Mouse (Mus musculus) ES-E14 (cell line): Measurements from ENCODE around the gene Ensa. TPM values are rescaled to one million over a fixed set of nuclear protein-coding genes. Genes with fewer than 3 reads are reported as not detected.

Source experiments
- DNase-seq: peaks from one replicate; pipeline ENCODE4 v3.0.0-alpha.2; 2013; ENCODE audit warnings: low read depth, low spot score
- H3K27ac ChIP-seq: 2 replicates; pipeline ENCODE4 v1.5.1; 2012; ENCODE audit warnings: low read depth, mild to moderate bottlenecking, low read length, moderate library complexity, mixed read lengths; ENCODE audit not compliant: poor library complexity, insufficient read depth, severe bottlenecking
- H3K36me3 ChIP-seq: 2 replicates; pipeline ENCODE4 v1.6.1; 2012; ENCODE audit warnings: mild to moderate bottlenecking, low read length, moderate library complexity, mixed read lengths; ENCODE audit not compliant: control insufficient read depth, poor library complexity, insufficient read depth, severe bottlenecking
- H3K4me1 ChIP-seq, 2 experiments: fragments of 150-350 bp in 1 of 2; sonication (generic) in 1 of 2; 2 replicates each; pipeline ENCODE4 v1.6.1; 2012; ENCODE audit warnings: low read length in 2 of 2, mild to moderate bottlenecking in 1 of 2, mixed read lengths in 1 of 2; ENCODE audit not compliant: control insufficient read depth in 2 of 2, insufficient read depth in 2 of 2, poor library complexity in 1 of 2
- H3K4me3 ChIP-seq, 2 experiments: fragments of 150-350 bp in 1 of 2; sonication (generic) in 1 of 2; 2 replicates each; pipeline ENCODE4 v1.5.1; 2012; ENCODE audit warnings: low read length in 2 of 2, low read depth in 1 of 2, mild to moderate bottlenecking in 1 of 2, mixed read lengths in 1 of 2; ENCODE audit not compliant: insufficient read depth in 1 of 2, poor library complexity in 1 of 2, severe bottlenecking in 1 of 2
- H3K9ac ChIP-seq: 2 replicates; pipeline ENCODE4 v1.6.1; 2012; ENCODE audit warnings: low read depth, mild to moderate bottlenecking, low read length, mixed read lengths; ENCODE audit not compliant: poor library complexity, insufficient read depth, severe bottlenecking
- H3K9me3 ChIP-seq: fragments of 150-350 bp; sonication (generic); 2 replicates; pipeline ENCODE4 v1.6.1; 2012; ENCODE audit warnings: low read depth, mild to moderate bottlenecking, low read length; ENCODE audit not compliant: control insufficient read depth, insufficient read depth
- CHD2 ChIP-seq: IDR thresholded peaks from 2 replicates; pipeline ENCODE4 v1.6.1; 2014; ENCODE audit warnings: mild to moderate bottlenecking, low read depth, low read length, inconsistent platforms
- HCFC1 ChIP-seq: IDR thresholded peaks from 2 replicates; pipeline ENCODE4 v1.6.1; 2012; ENCODE audit warnings: low read length, inconsistent platforms, borderline replicate concordance; ENCODE audit not compliant: insufficient read depth
- MAFK ChIP-seq: IDR thresholded peaks from 2 replicates; pipeline ENCODE4 v1.6.1; 2014; ENCODE audit warnings: mild to moderate bottlenecking, low read depth, low read length, inconsistent platforms; ENCODE audit not compliant: insufficient read depth
- ZC3H11A ChIP-seq: IDR thresholded peaks from 2 replicates; pipeline ENCODE4 v1.6.1; 2012; ENCODE audit warnings: low read depth, mild to moderate bottlenecking, inconsistent platforms, low read length, borderline replicate concordance
- ZNF384 ChIP-seq: IDR thresholded peaks from 2 replicates; pipeline ENCODE4 v1.6.1; 2012; ENCODE audit warnings: low read depth, low read length, inconsistent platforms
- in situ Hi-C, 2 experiments: fragments of 600-800 bp; cut with MboI; formaldehyde crosslinking; loops; one replicate each; pipeline ENCODE4 v1.15.1; 2025; ENCODE audit warnings: low sequenced_read_pairs in 2 of 2, inconsistent platforms in 1 of 2; ENCODE audit not compliant: unreplicated experiment in 2 of 2
- total RNA-seq: library from RNA; depleted of rRNA; stranded (reverse); fragments of 300-350 nt; gene quantifications from 2 replicates; pipeline ENCODE4 v1.2.3, GENCODE M21; 2012; rRNA removed

Gene Ensa
- total RNA-seq, 1 experiment: 56.8 TPM

- in situ Hi-C loops: no loop called here
Measured at GRCm38 (mm10) chr3:95680673-95681072, 55.9 kb downstream of the Ensa start.

DNA sequence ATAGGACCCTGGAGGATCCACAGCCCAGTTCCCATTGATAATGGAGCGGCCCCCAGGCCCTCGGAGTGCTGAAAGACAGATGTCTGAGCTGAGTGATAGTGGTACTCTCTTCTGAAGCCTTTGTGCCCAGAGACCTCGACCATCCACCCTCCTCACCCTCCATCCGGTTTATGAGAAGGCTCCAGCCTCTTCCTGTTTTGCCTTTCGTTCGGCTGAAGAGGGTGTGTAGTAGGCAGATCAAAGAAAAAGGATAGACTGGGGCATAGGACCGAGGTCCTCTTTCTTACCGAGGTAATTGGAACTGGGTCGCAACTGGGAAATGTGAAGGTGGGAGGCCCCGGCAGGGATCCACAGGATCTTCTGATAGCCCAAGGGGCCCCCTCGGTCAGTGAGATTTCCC, 56.6 kb downstream of the Ensa start:
- H3K9me3 ChIP-seq: no peaks in the 10 kb centered on the region
- no peaks in the 10 kb centered on the region for H3K36me3 ChIP-seq
- DNase-seq: no peak
- H3K9ac ChIP-seq: peak overlapping the region; percentile 40
- no peak for TF ChIP-seq CHD2
- TF ChIP-seq ZC3H11A: no peak
- TF ChIP-seq ZNF384: no peak
- no peak for TF ChIP-seq HCFC1
- no peak for TF ChIP-seq MAFK
- peak overlapping the region; percentile 23 to 54 for H3K4me3 ChIP-seq
- in situ Hi-C loops: no loop called here
- H3K4me1 ChIP-seq: peaks cover 5 to 33% of the 10 kb centered on the region in 2 experiments
- H3K27ac ChIP-seq: no peak overlapping the region

More at GRCm38 (mm10) chr3:95680673-95681072, 55.9 kb downstream of the Ensa start:
- Histone ChIP-seq H3K36me3 (no peaks in the 10 kb centered on the region), H3K27ac (no peak overlapping the region), H3K4me3 (no peak overlapping the region), H3K9ac (no peak overlapping the region), H3K4me1 (peaks cover 7 to 38% of the 10 kb centered on the region in 2 experiments), H3K9me3 (no peaks in the 10 kb centered on the region)
- no peak for DNase-seq
- no peak for TF ChIP-seq MAFK
- TF ChIP-seq HCFC1: no peak
- TF ChIP-seq ZNF384: no peak
- TF ChIP-seq ZC3H11A: no peak
- TF ChIP-seq CHD2: no peak

Other genes with a start within 250 kb of the Ensa start
- gene 4930558C23Rik, start 222.2 kb upstream of the Ensa start, total RNA-seq: 0.31 TPM in 1 of 2 replicates, not detected in the other
- 25.1 and 28.8 TPM in 2 replicates for gene Arnt, start 190.6 kb upstream of the Ensa start, total RNA-seq
- 0.22 and 0.69 TPM in 2 replicates for gene Ctsk, start 125.7 kb upstream of the Ensa start, total RNA-seq
- gene Ctss, start 98.2 kb upstream of the Ensa start, total RNA-seq: 0.16 and 0.67 TPM in 2 replicates
- gene Hormad1, start 65.3 kb upstream of the Ensa start, total RNA-seq: 24.3 and 24.5 TPM in 2 replicates
- gene Golph3l, start 36.1 kb upstream of the Ensa start, total RNA-seq: 13.4 and 16.2 TPM in 2 replicates
- gene Mcl1, start 33.8 kb downstream of the Ensa start, total RNA-seq: 207 and 253 TPM in 2 replicates
- 1.9 and 5.0 TPM in 2 replicates for gene Adamtsl4, start 62.9 kb downstream of the Ensa start, total RNA-seq
- gene Ecm1, start 114.6 kb downstream of the Ensa start, total RNA-seq: 4.1 and 13.4 TPM in 2 replicates
- 85.9 and 132 TPM in 2 replicates for gene Tars2, start 135.2 kb downstream of the Ensa start, total RNA-seq
- 14.9 and 16.2 TPM in 2 replicates for gene Rprd2, start 193.9 kb downstream of the Ensa start, total RNA-seq
- gene Prpf3, start 230.9 kb downstream of the Ensa start, total RNA-seq: 48.6 and 50.5 TPM in 2 replicates
- gene Mrps21, start 246.5 kb downstream of the Ensa start, total RNA-seq: 198 and 224 TPM in 2 replicates